Mouse (Mus musculus): Measurements from ENCODE around the gene Atxn2.

DNA sequence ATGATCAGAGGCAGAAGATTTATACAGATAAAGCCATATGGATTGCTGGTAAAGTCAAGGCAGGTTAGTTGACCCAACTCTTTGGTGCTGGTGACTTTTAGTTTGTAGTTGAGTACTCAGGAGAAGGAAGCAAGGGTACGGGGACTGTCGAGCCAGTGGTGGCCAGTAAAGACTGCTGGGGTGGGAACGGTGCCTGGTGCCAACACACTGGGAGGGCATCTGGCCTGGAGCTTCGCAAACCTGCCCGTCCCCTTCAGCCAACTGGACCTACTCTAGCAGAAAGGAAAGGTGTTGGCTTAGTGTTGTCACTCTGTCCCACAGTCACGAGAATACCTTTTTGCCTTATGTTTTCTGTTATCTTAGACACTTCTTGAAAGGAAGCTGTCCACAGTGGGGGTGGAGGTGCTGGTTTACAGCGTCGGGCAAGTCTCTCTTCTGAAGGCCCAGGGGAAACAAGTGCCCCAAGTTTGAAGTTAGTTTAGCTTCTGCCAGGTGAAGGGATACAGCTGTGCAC lies 104.8 kb downstream of the Atxn2 start:
- no peak for TF ChIP-seq CTCF (IDR thresholded peaks at IDR 0.05; ENCODE audit: extremely low read depth, insufficient read depth, insufficient read length, insufficient replicate concordance)
- TF ChIP-seq POLR2A (IDR thresholded peaks at IDR 0.05; ENCODE audit: low read depth, low read length) = no peak
